Mouse (Mus musculus) limb, embryonic 10.5 days (tissue): ENCODE measurements at regions not wholly inside any gene's neighbourhood (a gene's known extent, or its start where the extent isn't known, plus 50 kb on each side); places are given as distances from the start of the nearest gene placed in this dataset.

Experiments used
- DNase-seq: peaks from one replicate; pipeline ENCODE4 v3.0.0-alpha.2; 2017; ENCODE audit warnings: low spot score
- H3K27ac ChIP-seq: fragments of 300-500 bp; sonication (generic); 2 replicates; pipeline ENCODE4 v1.5.1; 2016; ENCODE audit warnings: mild to moderate bottlenecking
- H3K27me3 ChIP-seq: fragments of 300-500 bp; sonication (generic); 2 replicates; pipeline ENCODE4 v1.6.1; 2016; ENCODE audit warnings: low read depth, mild to moderate bottlenecking; ENCODE audit not compliant: poor library complexity, severe bottlenecking
- H3K36me3 ChIP-seq: fragments of 300-500 bp; sonication (generic); 2 replicates; pipeline ENCODE4 v1.6.1; 2016; ENCODE audit warnings: mild to moderate bottlenecking, moderate library complexity
- H3K4me1 ChIP-seq: fragments of 300-500 bp; sonication (generic); 2 replicates; pipeline ENCODE4 v1.6.1; 2016
- H3K4me3 ChIP-seq: fragments of 300-500 bp; sonication (generic); 2 replicates; pipeline ENCODE4 v1.5.1; 2016; ENCODE audit warnings: mild to moderate bottlenecking, moderate library complexity
- H3K9me3 ChIP-seq: fragments of 300-500 bp; sonication (generic); replicated peaks from 2 replicates; pipeline ENCODE4 v1.6.1; 2016; ENCODE audit warnings: mild to moderate bottlenecking
- WGBS: fragments of 180-500 bp; shearing (Covaris S2); methylation state at CpG from one replicate; pipeline ENCODE4 v1.1.7; 2016; 5-methylcytosine and 5-hydroxymethylcytosine counted together

DNA sequence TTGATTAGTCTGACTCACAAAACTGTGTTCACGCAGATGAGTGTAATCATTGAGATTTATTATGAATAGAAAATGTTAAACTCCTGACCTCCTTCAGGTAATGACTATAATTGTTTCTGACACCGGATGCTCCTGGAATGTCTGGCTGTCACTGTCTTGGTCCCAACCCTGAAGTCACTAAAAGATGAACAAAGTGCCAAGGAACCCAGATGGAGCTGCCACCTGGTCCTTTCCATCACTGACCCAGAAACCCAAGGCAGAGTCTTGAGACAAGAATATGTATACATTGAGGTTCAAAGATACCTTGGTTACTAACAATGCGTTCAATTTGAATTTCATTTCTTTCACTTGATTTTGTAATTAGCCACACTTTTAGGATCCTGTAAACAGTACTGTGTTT lies 142.0 kb downstream of the Kcnk1 start:
- Histone ChIP-seq H3K27ac (no peak overlapping the region), H3K9me3 (no peaks in the 10 kb centered on the region), H3K36me3 (no peaks in the 10 kb centered on the region), H3K4me1 (peaks cover 12% of the 10 kb centered on the region), H3K27me3 (peaks cover 50% of the 10 kb centered on the region), H3K4me3 (no peak overlapping the region)
- WGBS, result 89% methylated on average over 3 of the region's 3 CpGs
- no peak for DNase-seq

DNA sequence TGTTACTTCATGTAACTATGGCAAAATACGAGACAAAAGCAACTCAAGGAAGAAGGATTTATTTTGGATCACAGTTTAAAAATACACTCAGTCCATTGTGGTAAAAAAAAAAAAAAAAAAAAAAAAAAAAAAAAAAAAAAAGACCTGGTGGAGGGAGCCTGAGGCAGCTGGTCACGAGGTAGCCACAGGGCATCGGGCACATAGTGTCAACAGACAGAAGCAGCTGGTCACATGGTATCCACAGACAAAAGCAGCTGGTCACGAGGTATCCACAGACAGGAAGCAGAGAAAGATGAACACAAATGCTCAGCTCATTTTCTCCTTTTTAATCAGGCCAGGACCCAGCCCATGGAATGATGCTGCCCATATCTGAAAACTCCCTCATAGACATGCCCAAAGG lies 142.5 kb downstream of the Kcnk1 start:
- H3K27me3 ChIP-seq, result peaks cover 54% of the 10 kb centered on the region
- H3K4me3 ChIP-seq, result no peak overlapping the region
- no peaks in the 10 kb centered on the region for H3K9me3 ChIP-seq
- DNase-seq, result no peak
- 78% methylated on average over 4 of the region's 4 CpGs for WGBS
- peaks cover 12% of the 10 kb centered on the region for H3K4me1 ChIP-seq
- no peak overlapping the region for H3K27ac ChIP-seq
- H3K36me3 ChIP-seq, result no peaks in the 10 kb centered on the region

DNA sequence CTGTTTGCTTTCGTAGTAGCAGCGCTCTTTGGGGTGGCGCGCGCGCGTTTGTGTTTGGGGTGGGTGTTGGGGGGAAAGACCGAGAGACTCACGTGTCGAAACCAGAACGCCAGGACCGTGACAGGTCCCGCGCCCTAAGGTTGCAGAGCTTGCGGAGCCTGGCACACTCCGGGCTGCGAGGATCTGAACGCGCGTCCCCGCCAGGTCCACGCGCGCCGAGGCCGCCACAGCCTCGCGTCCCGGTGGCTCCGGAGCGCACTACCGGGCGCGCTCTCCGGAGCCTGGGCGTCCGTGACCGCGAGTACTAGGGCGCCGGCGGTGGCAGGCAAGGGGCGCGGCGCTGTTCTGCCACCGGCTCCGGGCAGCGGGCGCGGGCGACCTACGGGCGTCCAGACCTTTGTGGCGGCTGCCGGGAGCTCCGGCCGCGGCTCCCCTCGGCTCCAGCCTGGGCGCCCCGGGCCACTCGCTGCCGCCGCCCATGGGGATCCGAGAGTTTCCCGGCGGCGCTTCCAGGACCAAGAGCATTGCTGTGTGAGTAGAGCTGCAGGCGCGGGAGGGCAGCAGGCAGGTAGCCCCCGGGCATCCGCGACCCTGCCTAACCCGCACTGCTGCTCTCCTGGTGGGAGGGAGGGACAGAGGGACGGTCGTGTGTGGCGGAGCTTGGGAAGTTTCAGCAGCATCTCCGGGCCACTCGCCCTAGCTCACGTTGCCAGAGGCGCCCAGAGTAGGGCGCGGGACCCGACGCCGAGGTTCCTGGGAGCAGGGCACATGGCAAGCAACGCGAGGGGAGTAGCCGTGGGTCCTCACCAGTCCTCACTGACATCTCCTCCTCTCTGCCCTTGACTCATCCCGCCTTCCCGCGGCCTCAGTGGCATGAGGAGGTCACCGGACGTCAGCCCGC lies 143.9 kb downstream of the Kcnk1 start:
- peak; percentile 62 for DNase-seq
- Histone ChIP-seq H3K4me1 (peaks cover 12% of the 10 kb centered on the region), H3K27ac (0 out of 2 replicates have a peak overlapping the region, but pooled peaks have one; percentile 21), H3K27me3 (peaks cover 57% of the 10 kb centered on the region), H3K36me3 (no peaks in the 10 kb centered on the region), H3K4me3 (peak overlapping the region; percentile 62), H3K9me3 (no peaks in the 10 kb centered on the region)
- under 1% methylated on average over 78 of the region's 95 CpGs for WGBS

DNA sequence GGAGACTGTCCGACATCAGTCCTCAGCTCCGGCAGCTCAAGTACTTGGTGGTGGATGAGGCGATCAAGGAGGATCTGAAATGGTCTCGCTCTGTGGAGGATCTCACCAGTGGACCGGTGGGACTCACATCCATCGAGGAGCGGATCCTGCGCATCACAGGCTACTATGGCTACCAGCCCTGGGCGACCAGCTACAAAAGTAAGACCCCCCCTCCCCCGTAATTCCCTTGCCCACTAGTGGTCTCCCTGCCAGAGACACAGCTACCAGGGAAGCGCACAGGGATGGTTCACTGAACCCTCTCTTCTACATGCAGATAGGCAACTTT lies 144.5 kb downstream of the Kcnk1 start:
- Histone ChIP-seq H3K4me1 (peaks cover 12% of the 10 kb centered on the region), H3K9me3 (no peaks in the 10 kb centered on the region), H3K4me3 (peak overlapping the region; percentile 62), H3K36me3 (no peaks in the 10 kb centered on the region), H3K27me3 (peaks cover 57% of the 10 kb centered on the region), H3K27ac (no peak overlapping the region)
- DNase-seq, result no peak
- 21% methylated on average over 11 of the region's 11 CpGs for WGBS

DNA sequence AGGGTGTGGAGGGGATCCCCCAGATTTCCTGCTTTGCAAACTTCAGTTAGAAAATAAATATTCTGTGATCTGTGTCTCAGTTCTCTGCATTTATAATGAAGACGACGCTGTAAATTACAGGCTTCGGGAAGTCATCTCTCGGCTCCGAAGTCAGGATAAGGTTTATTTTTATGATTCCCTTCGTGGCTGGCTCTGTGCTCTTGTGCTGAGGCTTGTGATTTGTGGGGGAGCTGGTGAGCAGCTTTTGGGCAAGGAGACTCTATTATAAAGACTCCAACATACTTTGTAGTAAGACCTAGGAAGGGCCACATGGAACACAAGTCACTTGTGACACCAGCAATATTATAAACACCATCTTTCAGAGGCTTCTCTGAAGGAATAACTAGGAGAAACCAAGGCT lies 146.0 kb downstream of the Kcnk1 start:
- Histone ChIP-seq H3K4me3 (no peak overlapping the region), H3K36me3 (no peaks in the 10 kb centered on the region), H3K9me3 (no peaks in the 10 kb centered on the region), H3K27ac (no peak overlapping the region), H3K4me1 (peaks cover 12% of the 10 kb centered on the region), H3K27me3 (peaks cover 57% of the 10 kb centered on the region)
- WGBS, result 86% methylated on average over 6 of the region's 6 CpGs
- DNase-seq, result no peak

DNA sequence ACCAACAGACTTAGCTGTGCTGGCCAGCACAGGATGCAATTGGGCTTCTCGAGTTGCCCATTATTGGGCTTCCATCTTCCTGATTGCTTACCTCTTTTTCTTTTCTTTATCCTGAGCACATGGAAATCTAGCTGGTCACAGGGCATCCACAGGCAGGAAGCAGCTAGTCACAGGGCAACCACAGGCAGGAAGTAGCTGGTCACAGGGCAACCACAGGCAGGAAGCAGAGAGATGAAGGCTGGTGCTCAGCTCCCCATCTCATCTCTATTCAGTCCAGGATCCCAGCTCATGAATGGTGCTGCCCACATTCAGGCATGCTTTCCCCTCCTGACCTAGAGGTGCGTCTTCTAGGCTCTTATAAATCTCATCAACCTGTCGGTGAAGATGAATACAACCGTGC lies 146.8 kb upstream of the Slc35f3 start:
- H3K27me3 ChIP-seq, result no peaks in the 10 kb centered on the region
- DNase-seq, result no peak
- H3K36me3 ChIP-seq, result no peaks in the 10 kb centered on the region
- H3K4me3 ChIP-seq, result no peak overlapping the region
- H3K4me1 ChIP-seq, result no peaks in the 10 kb centered on the region
- 78% methylated on average over 4 of the region's 4 CpGs for WGBS
- no peaks in the 10 kb centered on the region for H3K9me3 ChIP-seq
- H3K27ac ChIP-seq, result no peak overlapping the region

DNA sequence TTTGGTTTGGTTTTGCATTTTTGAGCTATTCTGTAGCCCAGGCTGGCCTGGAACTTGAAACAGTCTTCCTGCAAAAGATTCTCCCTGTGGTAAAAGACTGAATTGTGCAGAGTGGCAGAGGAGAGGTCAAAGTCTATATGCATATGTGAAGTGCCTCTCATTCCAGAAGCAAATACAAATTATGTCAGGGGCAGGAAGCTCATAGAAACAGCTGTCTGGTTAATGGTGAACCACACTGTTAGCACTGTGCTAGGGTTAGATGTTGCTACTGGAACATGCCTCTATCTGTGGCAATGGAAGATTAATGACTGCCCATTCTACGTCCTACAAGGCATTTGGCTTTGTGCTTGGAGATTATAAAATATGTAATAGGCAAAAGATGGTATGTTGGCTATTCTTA lies 144.4 kb upstream of the Slc35f3 start:
- H3K27ac ChIP-seq, result no peak overlapping the region
- WGBS, result 74% methylated on average over 1 of the region's 1 CpGs

DNA sequence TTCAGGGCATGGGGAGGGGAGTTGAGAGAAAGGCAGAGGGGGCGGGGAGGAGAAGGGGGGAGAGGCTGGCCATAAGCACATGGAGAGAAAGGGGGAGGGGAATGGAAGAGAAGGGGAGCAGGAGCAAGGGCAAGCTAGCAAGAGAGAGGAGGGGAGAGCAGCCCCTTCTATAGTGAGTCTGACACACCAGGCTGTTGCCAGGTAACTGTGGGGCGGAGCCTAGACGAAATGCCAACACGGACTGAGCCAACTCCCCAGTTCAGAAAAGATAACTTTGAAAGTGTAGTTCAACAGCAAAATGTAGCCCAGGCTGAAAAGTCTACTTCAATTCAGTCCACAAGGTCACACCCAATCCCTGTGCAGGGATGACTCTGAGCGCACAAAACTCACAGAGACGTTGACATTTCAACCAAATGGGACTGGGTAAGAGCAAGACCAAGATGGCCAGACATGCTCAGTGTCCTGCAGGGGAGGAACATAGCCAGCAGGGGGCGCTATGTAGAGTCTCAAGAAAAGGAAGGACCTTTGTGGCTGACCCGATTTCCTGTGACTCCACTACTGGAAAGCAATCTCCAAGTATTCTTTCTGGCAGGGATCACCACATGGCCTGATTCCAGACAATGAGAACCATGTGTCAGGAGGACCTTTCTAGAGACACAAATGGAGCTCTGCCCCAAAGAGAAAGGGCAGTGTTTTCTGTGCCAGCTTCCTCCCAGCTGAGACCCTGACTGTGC lies 140.7 kb upstream of the Slc35f3 start:
- Histone ChIP-seq H3K36me3 (no peaks in the 10 kb centered on the region), H3K4me1 (peaks cover 6% of the 10 kb centered on the region), H3K4me3 (no peak overlapping the region), H3K27ac (no peak overlapping the region), H3K9me3 (no peaks in the 10 kb centered on the region), H3K27me3 (no peaks in the 10 kb centered on the region)
- peak; percentile 36 for DNase-seq
- 82% methylated on average over 8 of the region's 8 CpGs for WGBS

More for the DNA sequence above, 144.4 kb upstream of the Slc35f3 start:
- Histone ChIP-seq H3K9me3 (no peaks in the 10 kb centered on the region), H3K4me3 (no peak overlapping the region), H3K27me3 (no peaks in the 10 kb centered on the region), H3K36me3 (no peaks in the 10 kb centered on the region), H3K4me1 (no peaks in the 10 kb centered on the region)
- no peak for DNase-seq

DNA sequence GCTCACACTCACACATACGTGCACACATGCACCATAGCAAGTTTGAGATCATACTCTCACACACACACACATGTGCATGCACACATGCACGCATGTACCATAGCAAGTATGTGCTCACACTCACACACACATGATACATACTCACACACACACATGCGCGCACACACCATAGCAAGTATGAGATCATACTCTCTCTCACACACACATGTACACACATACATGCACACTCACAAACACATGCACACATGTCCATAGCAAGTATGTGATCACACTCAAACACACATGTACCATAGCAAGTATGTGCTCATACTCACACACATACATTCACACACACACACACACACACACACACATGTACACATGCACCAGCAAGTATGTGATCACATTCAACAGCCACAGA lies 138.9 kb upstream of the Slc35f3 start:
- Histone ChIP-seq H3K4me3 (no peak overlapping the region), H3K9me3 (no peaks in the 10 kb centered on the region), H3K27me3 (no peaks in the 10 kb centered on the region), H3K36me3 (no peaks in the 10 kb centered on the region), H3K27ac (no peak overlapping the region), H3K4me1 (peaks cover 17% of the 10 kb centered on the region)
- no peak for DNase-seq
- 96% methylated on average over 4 of the region's 4 CpGs for WGBS

DNA sequence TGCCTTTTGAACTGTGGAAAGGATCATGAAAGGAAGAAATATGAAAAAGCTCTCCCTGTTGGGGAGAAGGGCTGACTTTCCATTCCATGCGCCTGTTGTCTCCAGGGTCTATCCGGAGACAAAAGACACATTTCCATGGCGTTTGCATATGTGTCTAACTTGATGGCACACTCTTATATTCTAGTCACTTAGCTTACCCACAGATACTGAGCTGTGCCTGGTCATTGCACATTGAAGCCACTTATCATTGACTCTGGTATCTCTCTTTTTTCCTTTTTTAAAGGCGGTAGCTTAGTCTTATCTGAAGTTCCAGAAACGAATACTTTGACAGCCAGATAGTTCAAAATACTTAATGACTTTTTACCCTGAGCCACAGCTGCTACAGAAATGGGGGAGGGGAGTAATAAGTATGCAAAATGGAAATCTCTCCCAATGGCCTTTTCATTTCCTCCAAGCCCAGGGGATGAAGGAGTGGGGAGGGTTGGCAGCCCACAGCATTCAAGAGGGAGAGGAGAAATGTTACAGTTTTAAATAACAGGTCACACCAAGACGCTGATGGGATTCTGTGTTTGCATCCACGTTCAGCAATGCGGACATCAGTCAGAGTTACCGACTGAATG lies 137.9 kb upstream of the Slc35f3 start:
- no peaks in the 10 kb centered on the region for H3K9me3 ChIP-seq
- 82% methylated on average over 9 of the region's 9 CpGs for WGBS
- no peaks in the 10 kb centered on the region for H3K27me3 ChIP-seq
- no peaks in the 10 kb centered on the region for H3K36me3 ChIP-seq
- no peak overlapping the region for H3K27ac ChIP-seq
- no peak overlapping the region for H3K4me3 ChIP-seq
- H3K4me1 ChIP-seq, result peaks cover 17% of the 10 kb centered on the region
- no peak for DNase-seq

DNA sequence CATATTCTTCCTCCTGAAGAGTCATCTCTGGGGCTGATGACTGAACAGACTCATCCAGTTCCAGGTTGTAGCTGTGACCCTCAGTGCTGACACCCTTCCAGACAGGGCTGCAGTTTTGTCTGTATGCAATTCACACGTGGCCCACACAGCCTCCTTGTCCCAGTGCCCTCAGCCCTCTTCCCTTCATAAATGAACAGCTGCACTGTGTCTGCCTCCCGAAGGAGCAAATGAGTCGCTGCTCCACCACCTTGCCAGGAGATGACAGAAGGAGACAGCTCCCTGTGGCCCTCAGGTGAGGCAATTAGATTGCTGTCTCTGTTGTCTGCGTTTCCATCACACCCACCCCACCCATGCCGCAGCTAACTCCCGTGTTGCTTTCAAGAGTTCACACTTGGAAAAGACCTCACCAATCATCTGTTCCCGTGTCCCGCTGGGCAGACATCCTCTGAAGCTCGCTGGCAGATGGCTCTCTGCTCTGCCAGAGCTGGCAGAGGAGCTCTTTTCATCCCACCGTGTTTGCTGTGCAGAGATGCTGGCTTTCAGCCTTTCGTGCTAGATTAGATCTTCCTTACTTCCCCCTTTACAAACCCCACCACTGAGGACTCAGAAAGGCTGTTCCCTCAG lies 135.5 kb upstream of the Slc35f3 start:
- Histone ChIP-seq H3K9me3 (no peaks in the 10 kb centered on the region), H3K27me3 (no peaks in the 10 kb centered on the region), H3K4me3 (no peak overlapping the region), H3K36me3 (no peaks in the 10 kb centered on the region), H3K4me1 (peaks cover 17% of the 10 kb centered on the region), H3K27ac (no peak overlapping the region)
- no peak for DNase-seq
- 35% methylated on average over 11 of the region's 11 CpGs for WGBS

DNA sequence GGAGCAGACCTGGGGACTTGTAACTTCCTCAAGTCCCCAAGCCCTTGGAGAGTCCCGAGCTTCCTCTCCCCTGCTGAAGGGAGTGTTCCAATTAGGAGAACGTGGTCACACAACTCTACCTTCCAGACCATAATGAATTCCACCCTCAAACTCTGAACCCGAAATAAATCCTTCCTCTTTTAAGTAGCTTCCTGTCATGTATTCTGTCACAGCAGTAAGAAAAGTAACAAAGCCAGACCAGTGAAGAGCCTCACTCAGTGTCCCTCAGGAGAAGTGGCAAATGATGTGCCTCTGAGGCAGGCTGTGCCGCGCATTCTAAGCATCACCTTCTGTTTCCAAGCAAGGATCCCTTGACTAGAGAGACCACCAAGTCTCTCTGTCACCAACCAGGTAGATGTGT lies 134.4 kb upstream of the Slc35f3 start:
- Histone ChIP-seq H3K27me3 (no peaks in the 10 kb centered on the region), H3K4me1 (peaks cover 17% of the 10 kb centered on the region), H3K27ac (no peak overlapping the region), H3K36me3 (no peaks in the 10 kb centered on the region), H3K9me3 (no peaks in the 10 kb centered on the region), H3K4me3 (no peak overlapping the region)
- DNase-seq, result no peak
- 62% methylated on average over 5 of the region's 5 CpGs for WGBS
